Comparison of ENCODE assay signal across 8 mouse cellular contexts in genomic region chr11:60210305-60210724, GRCm38 (mm10). TPM values are rescaled to one million over a fixed set of nuclear protein-coding genes. Genes with fewer than 3 reads are reported as not detected.
A peak's percentile ranks its signal among the peaks of the same experiment; 100 is the strongest.
DNase-seq lines count a peak whose midpoint lies in the region; ATAC-seq lines count a peak whose summit lies in the region.

No protein-coding gene starts in this region.

- no peaks in the 10 kb centered on the region for H3K27me3 ChIP-seq in hindbrain, embryonic 16.5 days (replicated peaks; ENCODE audit: control insufficient read depth, insufficient read depth, low read length)

- DNase-seq in T-cell, adult 2 months (ENCODE audit: low spot score) = peak; percentile 97
- DNase-seq in cerebellum, postnatal 4 days (ENCODE audit: low spot score in 2 of 2) = peak; percentile 85 to 92
- peak; percentile 95 for DNase-seq in gastrocnemius, adult 18-20 months (ENCODE audit: low spot score)
- peak; percentile 78 to 83 for DNase-seq in left cerebral cortex, adult 18-20 months (ENCODE audit: low spot score in 2 of 2)
- DNase-seq in lung, postnatal 4 days = peak; percentile 97
- peak; percentile 97 for DNase-seq in retina, postnatal 1 day
- DNase-seq in urinary bladder, adult 18-20 months (ENCODE audit: low spot score in 2 of 2) = peak; percentile 95

- ATAC-seq in hindbrain, embryonic 16.5 days = peak; percentile 84

- H3K9me3 ChIP-seq in hindbrain, embryonic 16.5 days (ENCODE audit: control insufficient read depth, low read length) = no peaks in the 10 kb centered on the region

- H3K9ac ChIP-seq in hindbrain, embryonic 16.5 days (ENCODE audit: low read depth, low read length) = peak overlapping the region; percentile 66

- peak overlapping the region; percentile 47 for H3K4me3 ChIP-seq in hindbrain, embryonic 16.5 days (ENCODE audit: low read length)

- WGBS in hindbrain, embryonic 16.5 days = under 1% methylated on average over 36 of the region's 47 CpGs

- peaks cover 48% of the 10 kb centered on the region for H3K4me1 ChIP-seq in hindbrain, embryonic 16.5 days (ENCODE audit: control insufficient read depth, insufficient read depth, low read depth, low read length)

- peak overlapping the region; percentile 76 for H3K27ac ChIP-seq in hindbrain, embryonic 16.5 days (ENCODE audit: low read depth, low read length)

- peak overlapping the region; percentile 67 for H3K4me2 ChIP-seq in hindbrain, embryonic 16.5 days (ENCODE audit: low read length)

- H3K36me3 ChIP-seq in hindbrain, embryonic 16.5 days (ENCODE audit: control insufficient read depth, insufficient read depth, low read length) = peaks cover 7% of the 10 kb centered on the region; the same call in 1 of the 2 replicates

RNA-seq across cellular contexts. Expression of gene Srebf1, which starts 12.1 kb away (rescaled TPM):
- 10 to 100 TPM; 32.4 to 35.9 TPM for total RNA-seq in gastrocnemius, adult 18-20 months (2021)
- polyA plus RNA-seq in hindbrain, embryonic 16.5 days (2015; fragmentation: Nextera tagmentation; extraction: Ambion mirVana) = 42.5 and 44.8 TPM in 2 replicates
- 10 to 100 TPM; 66.2 to 68.2 TPM for total RNA-seq in left cerebral cortex, adult 18-20 months (2021)

Comparison
In these comparisons a context has a peak if more than half of its experiments do, and no peak if none do; other contexts are left out.
1. Peak in every context shown above with its lines: DNase-seq, ATAC-seq, H3K4me3 ChIP-seq and H3K27ac ChIP-seq.